Mouse (Mus musculus) erythroblast, embryonic 14.5 days (primary cell): ENCODE data around the gene Kcnma1.

ENCODE experiments used
- GATA1 ChIP-seq: IDR thresholded peaks from 2 replicates; pipeline ENCODE4 v1.6.1; 2012; ENCODE audit warnings: low read length, inconsistent platforms, mixed read lengths
- TAL1 ChIP-seq: IDR thresholded peaks from 3 replicates; pipeline ENCODE4 v1.6.1; 2012; ENCODE audit warnings: low read length, inconsistent platforms, mixed read lengths

GRCm38 (mm10) chr14:23908564-23908963 is 105.7 kb downstream of the Kcnma1 start:
- no peak for TF ChIP-seq GATA1
- no peak for TF ChIP-seq TAL1
